Comparison of ENCODE assay signal across 8 mouse cellular contexts in genomic region chr11:120347301-120347700, GRCm38 (mm10). TPM values are rescaled to one million over a fixed set of nuclear protein-coding genes. Genes with fewer than 3 reads are reported as not detected.
DNase-seq lines count a peak whose midpoint lies in the region; ATAC-seq and TF ChIP-seq lines count a peak whose summit lies in the region.

No protein-coding gene starts in this region.

- no peak for TF ChIP-seq EP300 in heart, postnatal 0 days (IDR thresholded peaks at IDR 0.05; ENCODE audit: low read depth)

- no peaks in the 10 kb centered on the region for H3K4me1 ChIP-seq in cortical plate, adult 2 months (ENCODE audit: control insufficient read depth, insufficient read depth, low read length)
- peaks cover 9% of the 10 kb centered on the region; the same call in 1 of the 2 replicates for H3K4me1 ChIP-seq in heart, postnatal 0 days (ENCODE audit: control insufficient read depth, insufficient read depth)
- peaks cover 16% of the 10 kb centered on the region for H3K4me1 ChIP-seq in liver, adult 2 months (ENCODE audit: control insufficient read depth, insufficient read depth, low read length)
- no peaks in the 10 kb centered on the region; the same call in 1 of the 2 replicates for H3K4me1 ChIP-seq in spleen, adult 2 months (ENCODE audit: control insufficient read depth, insufficient read depth, insufficient read length)

- H3K36me3 ChIP-seq in heart, postnatal 0 days (replicated peaks; ENCODE audit: control insufficient read depth, insufficient read depth, low read length): peaks cover 13% of the 10 kb centered on the region
- H3K36me3 ChIP-seq in liver, adult 2 months (ENCODE audit: control insufficient read depth, insufficient read depth, low read length): peaks cover 6% of the 10 kb centered on the region
- peaks cover 13% of the 10 kb centered on the region for H3K36me3 ChIP-seq in spleen, adult 2 months (ENCODE audit: control insufficient read depth, insufficient read depth, low read length)

- peak overlapping the region; percentile 67 for H3K4me2 ChIP-seq in heart, postnatal 0 days (ENCODE audit: low read depth, low read length)

- peak overlapping the region; percentile 100 for H3K9ac ChIP-seq in heart, postnatal 0 days (replicated peaks; ENCODE audit: low read depth, low read length)
- peak overlapping the region; percentile 71 for H3K9ac ChIP-seq in liver, adult 2 months (ENCODE audit: low read depth, low read length)

- WGBS in heart, postnatal 0 days: 6% methylated on average over 10 of the region's 10 CpGs
- 5% methylated on average over 10 of the region's 10 CpGs for WGBS in liver, adult 2 months
- WGBS in spleen, adult 2 months: 1% methylated on average over 10 of the region's 10 CpGs

- no peak for TF ChIP-seq POLR2A in cortical plate, adult 2 months (IDR thresholded peaks at IDR 0.05; ENCODE audit: extremely low read depth, insufficient read depth, low read length)
- TF ChIP-seq POLR2A in liver, adult 2 months (IDR thresholded peaks at IDR 0.05; ENCODE audit: extremely low read depth, insufficient read depth, low read length): no peak
- TF ChIP-seq POLR2A in spleen, adult 2 months (IDR thresholded peaks at IDR 0.05; ENCODE audit: low read depth, low read length): no peak

- no peak for TF ChIP-seq CTCF in cortical plate, adult 2 months (IDR thresholded peaks at IDR 0.05; ENCODE audit: extremely low read depth, insufficient read depth, low read length)
- TF ChIP-seq CTCF in heart, postnatal 0 days (IDR thresholded peaks at IDR 0.05; ENCODE audit: low read depth): no peak
- no peak for TF ChIP-seq CTCF in liver, adult 2 months (IDR thresholded peaks at IDR 0.05; ENCODE audit: low read depth, low read length)
- no peak for TF ChIP-seq CTCF in spleen, adult 2 months (IDR thresholded peaks at IDR 0.05; ENCODE audit: extremely low read depth, insufficient read depth, insufficient read length, insufficient replicate concordance)

- H3K27me3 ChIP-seq in heart, postnatal 0 days (ENCODE audit: control insufficient read depth, insufficient read depth, low read length): no peaks in the 10 kb centered on the region
- H3K27me3 ChIP-seq in liver, adult 2 months (ENCODE audit: control insufficient read depth, insufficient read depth, low read length): no peaks in the 10 kb centered on the region
- H3K27me3 ChIP-seq in spleen, adult 2 months (ENCODE audit: control insufficient read depth, insufficient read depth, low read length): no peaks in the 10 kb centered on the region

- ATAC-seq in heart, postnatal 0 days (ENCODE audit: insufficient read depth, low read depth): no peak

- DNase-seq in gastrocnemius, adult 18-20 months (ENCODE audit: low spot score): peak; percentile 31
- DNase-seq in gastrocnemius, adult 8-10 months (ENCODE audit: low spot score in 2 of 2): no peak
- DNase-seq in B cell, adult 2 months: peak; percentile 58 to 60
- peak; percentile 8 for DNase-seq in heart, postnatal 0 days (ENCODE audit: low spot score)
- DNase-seq in liver, adult 2 months (ENCODE audit: extremely low read depth, low read depth, low spot score): no peak
- peak in 1 of 2 experiments; percentile 31 for DNase-seq in spleen, adult 2 months (ENCODE audit: low read depth in 1 of 2, low spot score in 2 of 2)
- no peak for DNase-seq in ovary, postnatal 36 days (ENCODE audit: low spot score)

- no peak overlapping the region for H3K27ac ChIP-seq in cortical plate, adult 2 months (ENCODE audit: insufficient read depth, low read length)
- peak overlapping the region; percentile 99 for H3K27ac ChIP-seq in heart, postnatal 0 days (ENCODE audit: low read depth)
- H3K27ac ChIP-seq in liver, adult 2 months (replicated peaks; ENCODE audit: insufficient read depth, low read depth, low read length): no peak overlapping the region
- H3K27ac ChIP-seq in spleen, adult 2 months (ENCODE audit: insufficient read depth, low read length): peak overlapping the region; percentile 98

- no peaks in the 10 kb centered on the region for H3K9me3 ChIP-seq in heart, postnatal 0 days (replicated peaks; ENCODE audit: control insufficient read depth, low read length)

- peak overlapping the region; percentile 64 for H3K4me3 ChIP-seq in cortical plate, adult 2 months (ENCODE audit: insufficient read depth, low read length)
- peak overlapping the region; percentile 98 for H3K4me3 ChIP-seq in heart, postnatal 0 days (ENCODE audit: low read depth, low read length)
- peak overlapping the region; percentile 87 for H3K4me3 ChIP-seq in liver, adult 2 months (ENCODE audit: insufficient read depth, low read depth, low read length)
- H3K4me3 ChIP-seq in spleen, adult 2 months (ENCODE audit: extremely low read depth, insufficient read depth, insufficient read length): peak overlapping the region; percentile 86

- H3K79me2 ChIP-seq in liver, adult 2 months (ENCODE audit: control insufficient read depth, insufficient read depth, low read length): peaks cover 5% of the 10 kb centered on the region

RNA-seq across cellular contexts. Expression of gene Actg1, which starts 1.0 kb away (rescaled TPM):
- total RNA-seq in gastrocnemius, adult 18-20 months (2021): 100 to 1,000 TPM; 158 to 253 TPM
- total RNA-seq in gastrocnemius, adult 8-10 months (2022): 100 to 1,000 TPM; 131 to 185 (median 162) TPM
- 1,064 and 1,106 TPM in 2 replicates for polyA plus RNA-seq in cortical plate, adult 2 months (2012; rRNA removed)
- total RNA-seq in heart, postnatal 0 days (2014; rRNA removed; ENCODE audit: low replicate concordance): 700 and 751 TPM in 2 replicates
- polyA plus RNA-seq in heart, postnatal 0 days (2015; fragmentation: Nextera tagmentation; extraction: Ambion mirVana): 639 and 714 TPM in 2 replicates
- total RNA-seq in liver, adult 2 months (2014; rRNA removed): 68.0 and 123 TPM in 2 replicates
- polyA plus RNA-seq in liver, adult 2 months (2012; rRNA removed): 158 and 177 TPM in 2 replicates
- 951 and 978 TPM in 2 replicates for polyA plus RNA-seq in spleen, adult 2 months (2012; rRNA removed)

RNA-seq across cellular contexts. Expression of gene Fscn2, which starts 14.0 kb away (rescaled TPM):
- under 1 TPM; 0.39 to 0.52 TPM for total RNA-seq in gastrocnemius, adult 18-20 months (2021)
- under 1 TPM in 3 of 4 experiments, not detected in 1; 0.21 to 0.54 (median 0.29) TPM for total RNA-seq in gastrocnemius, adult 8-10 months (2022)
- 0.28 and 0.67 TPM in 2 replicates for polyA plus RNA-seq in cortical plate, adult 2 months (2012; rRNA removed)
- not detected in 2 replicates for total RNA-seq in heart, postnatal 0 days (2014; rRNA removed; ENCODE audit: low replicate concordance)
- polyA plus RNA-seq in heart, postnatal 0 days (2015; fragmentation: Nextera tagmentation; extraction: Ambion mirVana): 0.65 and 0.68 TPM in 2 replicates
- total RNA-seq in liver, adult 2 months (2014; rRNA removed): not detected in 2 replicates
- polyA plus RNA-seq in liver, adult 2 months (2012; rRNA removed): not detected in 2 replicates
- polyA plus RNA-seq in spleen, adult 2 months (2012; rRNA removed): 0.08 TPM in 1 of 2 replicates, not detected in the other

RNA-seq across cellular contexts. Expression of gene Faap100, which starts 31.3 kb away (rescaled TPM):
- 10 to 100 TPM in 1 of 2 experiments, 1 to 10 TPM in 1; 8.3 to 19.3 TPM for total RNA-seq in gastrocnemius, adult 18-20 months (2021)
- 10 to 100 TPM; 11.5 to 13.5 (median 13.3) TPM for total RNA-seq in gastrocnemius, adult 8-10 months (2022)
- 22.8 and 23.9 TPM in 2 replicates for polyA plus RNA-seq in cortical plate, adult 2 months (2012; rRNA removed)
- total RNA-seq in heart, postnatal 0 days (2014; rRNA removed; ENCODE audit: low replicate concordance): 46.7 and 70.5 TPM in 2 replicates
- 22.3 and 28.6 TPM in 2 replicates for polyA plus RNA-seq in heart, postnatal 0 days (2015; fragmentation: Nextera tagmentation; extraction: Ambion mirVana)
- 3.2 and 5.4 TPM in 2 replicates for total RNA-seq in liver, adult 2 months (2014; rRNA removed)
- 10.8 and 14.9 TPM in 2 replicates for polyA plus RNA-seq in liver, adult 2 months (2012; rRNA removed)
- polyA plus RNA-seq in spleen, adult 2 months (2012; rRNA removed): 36.5 and 53.8 TPM in 2 replicates

Comparison
In these comparisons a context has a peak if more than half of its experiments do, and no peak if none do; other contexts are left out.
1. DNase-seq: peak in gastrocnemius, adult 18-20 months (single experiment), B cell, adult 2 months (2 of 2) and heart, postnatal 0 days (single experiment); none in gastrocnemius, adult 8-10 months (0 of 2), liver, adult 2 months (single experiment) and ovary, postnatal 36 days (single experiment).
2. H3K27ac ChIP-seq: peak in heart, postnatal 0 days (single experiment) and spleen, adult 2 months (single experiment); none in cortical plate, adult 2 months (single experiment) and liver, adult 2 months (single experiment).
3. Peak in every context shown above with its lines, with median percentiles within 50 percentile points of each other: H3K4me3 ChIP-seq.